Mouse (Mus musculus) embryonic fibroblast, embryonic 13.5 days (primary cell): ENCODE measurements at regions not wholly inside any gene's neighbourhood (a gene's known extent, or its start where the extent isn't known, plus 50 kb on each side); places are given as distances from the start of the nearest gene placed in this dataset.

Experiments used
- H3K27ac ChIP-seq: 2 replicates; pipeline ENCODE4 v1.5.1; 2012; ENCODE audit warnings: low read length, control low read depth, inconsistent platforms; ENCODE audit not compliant: insufficient read depth
- H3K4me1 ChIP-seq: 2 replicates; pipeline ENCODE4 v1.6.1; 2011; ENCODE audit warnings: low read length; ENCODE audit not compliant: control insufficient read depth, insufficient read depth
- H3K4me3 ChIP-seq: 2 replicates; pipeline ENCODE4 v1.5.1; 2011; ENCODE audit warnings: mild to moderate bottlenecking, control low read depth, low read length; ENCODE audit not compliant: insufficient read depth
- CTCF ChIP-seq: IDR thresholded peaks from 2 replicates; pipeline ENCODE4 v1.5.1; 2011; ENCODE audit warnings: mild to moderate bottlenecking, control low read depth, low read length, moderate library complexity, borderline replicate concordance; ENCODE audit not compliant: insufficient read depth
- POLR2A ChIP-seq: IDR thresholded peaks from 2 replicates; pipeline ENCODE4 v1.6.1; 2011; ENCODE audit warnings: low read depth, mild to moderate bottlenecking, control low read depth, low read length, moderate library complexity

- H3K27ac ChIP-seq: peak overlapping the region; percentile 96
- no peak for TF ChIP-seq POLR2A
Observed at GRCm38 (mm10) chr2:27812946-27813345, 73.3 kb upstream of the Col5a1 start.

DNA sequence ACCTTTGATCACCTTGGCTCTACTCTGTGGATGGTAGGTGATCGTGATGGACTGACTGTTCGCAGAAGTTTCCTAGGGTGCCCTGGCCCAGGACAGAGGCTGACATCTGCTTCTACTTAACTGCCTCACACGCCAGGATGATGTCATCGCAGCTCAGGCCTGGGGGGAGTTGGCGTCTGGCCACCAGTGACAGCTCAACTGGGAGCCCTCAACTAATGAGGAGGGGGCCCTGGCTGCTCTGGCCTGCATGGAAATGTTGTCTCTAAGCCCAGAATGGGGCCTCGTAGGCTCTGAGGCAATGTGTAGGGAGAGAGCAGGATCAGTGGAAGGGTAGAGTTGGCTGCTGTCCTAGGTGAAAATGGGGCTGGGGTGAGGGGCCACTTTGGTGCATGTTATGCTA, 72.9 kb upstream of the Col5a1 start:
- peak overlapping the region; percentile 96 for H3K27ac ChIP-seq
- peaks cover 23% of the 10 kb centered on the region for H3K4me1 ChIP-seq
- TF ChIP-seq CTCF (no peak), POLR2A (peak; percentile 28; the same call in 1 of the 2 replicates)
- H3K4me3 ChIP-seq: no peak overlapping the region

More at GRCm38 (mm10) chr2:27812946-27813345, 73.3 kb upstream of the Col5a1 start:
- no peak overlapping the region for H3K4me3 ChIP-seq
- peaks cover 23% of the 10 kb centered on the region for H3K4me1 ChIP-seq

GRCm38 (mm10) chr2:27818656-27819055, 67.6 kb upstream of the Col5a1 start:
- H3K4me3 ChIP-seq: no peak overlapping the region
- no peak for TF ChIP-seq CTCF
- no peak for TF ChIP-seq POLR2A
- H3K27ac ChIP-seq: peak overlapping the region; percentile 64
- H3K4me1 ChIP-seq: peaks cover 11% of the 10 kb centered on the region

- H3K4me3 ChIP-seq: no peak overlapping the region
- H3K27ac ChIP-seq: peak overlapping the region; percentile 7; the same call in 1 of the 2 replicates
- no peak for TF ChIP-seq POLR2A
- no peak for TF ChIP-seq CTCF
- peaks cover 9% of the 10 kb centered on the region for H3K4me1 ChIP-seq
Observed at GRCm38 (mm10) chr2:27826826-27827225, 59.4 kb upstream of the Col5a1 start.

GRCm38 (mm10) chr2:27827582-27827981, 58.6 kb upstream of the Col5a1 start:
- Histone ChIP-seq H3K4me1 (peaks cover 9% of the 10 kb centered on the region), H3K27ac (peak overlapping the region; percentile 9; the same call in 1 of the 2 replicates), H3K4me3 (no peak overlapping the region)
- TF ChIP-seq CTCF: no peak
- TF ChIP-seq POLR2A: no peak

- no peak for TF ChIP-seq CTCF
- TF ChIP-seq POLR2A: no peak
- peaks cover 9% of the 10 kb centered on the region for H3K4me1 ChIP-seq
- H3K27ac ChIP-seq: no peak overlapping the region
- H3K4me3 ChIP-seq: no peak overlapping the region
Observed at GRCm38 (mm10) chr2:27828237-27828636, 58.0 kb upstream of the Col5a1 start.

- peaks cover 16% of the 10 kb centered on the region for H3K4me1 ChIP-seq
- H3K4me3 ChIP-seq: no peak overlapping the region
- TF ChIP-seq CTCF: no peak
- no peak for TF ChIP-seq POLR2A
- no peak overlapping the region for H3K27ac ChIP-seq
Observed at GRCm38 (mm10) chr2:27829551-27829950, 56.7 kb upstream of the Col5a1 start.

DNA sequence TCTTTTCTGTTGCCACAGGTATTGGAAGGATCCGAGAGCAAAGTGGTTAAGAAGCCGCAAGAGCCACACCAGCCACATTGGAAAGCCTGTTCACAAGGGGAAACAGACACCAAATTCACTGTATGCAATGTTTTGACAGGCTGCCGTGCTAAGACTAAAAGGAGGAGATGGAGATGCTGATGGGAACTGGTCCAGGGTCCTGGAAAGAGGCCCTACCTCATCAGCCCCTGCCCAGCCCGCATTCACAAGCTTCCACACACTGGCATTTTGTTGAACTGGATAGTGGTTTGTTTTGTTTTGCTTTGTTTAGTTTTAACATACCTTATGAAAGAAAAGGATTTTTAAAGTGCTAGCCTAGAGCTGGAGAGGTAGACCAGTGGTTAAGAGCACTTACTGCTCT, 51.3 kb upstream of the Col5a1 start:
- Histone ChIP-seq H3K4me3 (no peak overlapping the region), H3K4me1 (peaks cover 26% of the 10 kb centered on the region), H3K27ac (peak overlapping the region; percentile 97)
- TF ChIP-seq CTCF: no peak
- no peak for TF ChIP-seq POLR2A

GRCm38 (mm10) chr2:27835758-27836460, 50.3 kb upstream of the Col5a1 start:
- H3K4me3 ChIP-seq: no peak overlapping the region
- H3K27ac ChIP-seq: peak overlapping the region; percentile 97
- H3K4me1 ChIP-seq: peaks cover 26% of the 10 kb centered on the region
- TF ChIP-seq POLR2A: peak; percentile 43; the same call in 1 of the 2 replicates
- no peak for TF ChIP-seq CTCF
